Mouse (Mus musculus): Measurements from ENCODE around the gene Oxld1.

GRCm38 (mm10) chr11:120452246-120452645 lies 5.6 kb downstream of the Oxld1 start:
- no peak for TF ChIP-seq POLR2A (IDR thresholded peaks at IDR 0.05; ENCODE audit: low read depth, low read length)
- no peak for TF ChIP-seq CTCF (conservative IDR thresholded peaks at IDR 0.05; ENCODE audit: insufficient read depth, insufficient read length, low read depth, low read length)

All from kidney, adult 2 months (tissue).